Mouse (Mus musculus) frontal cortex, postnatal 14 days (tissue): ENCODE results near the gene Hist1h2ah.
"Not testable (repeated sequence)": the region's sequence is repeated elsewhere in the genome, so short reads cannot be mapped to it uniquely, and the experiment has no call there.

ENCODE experiments used
- DNase-seq, 2 experiments: peaks; one replicate each; pipeline ENCODE4 v3.0.0; 2022; ENCODE audit warnings: low spot score in 2 of 2

Hist1h2ah gene

DNA sequence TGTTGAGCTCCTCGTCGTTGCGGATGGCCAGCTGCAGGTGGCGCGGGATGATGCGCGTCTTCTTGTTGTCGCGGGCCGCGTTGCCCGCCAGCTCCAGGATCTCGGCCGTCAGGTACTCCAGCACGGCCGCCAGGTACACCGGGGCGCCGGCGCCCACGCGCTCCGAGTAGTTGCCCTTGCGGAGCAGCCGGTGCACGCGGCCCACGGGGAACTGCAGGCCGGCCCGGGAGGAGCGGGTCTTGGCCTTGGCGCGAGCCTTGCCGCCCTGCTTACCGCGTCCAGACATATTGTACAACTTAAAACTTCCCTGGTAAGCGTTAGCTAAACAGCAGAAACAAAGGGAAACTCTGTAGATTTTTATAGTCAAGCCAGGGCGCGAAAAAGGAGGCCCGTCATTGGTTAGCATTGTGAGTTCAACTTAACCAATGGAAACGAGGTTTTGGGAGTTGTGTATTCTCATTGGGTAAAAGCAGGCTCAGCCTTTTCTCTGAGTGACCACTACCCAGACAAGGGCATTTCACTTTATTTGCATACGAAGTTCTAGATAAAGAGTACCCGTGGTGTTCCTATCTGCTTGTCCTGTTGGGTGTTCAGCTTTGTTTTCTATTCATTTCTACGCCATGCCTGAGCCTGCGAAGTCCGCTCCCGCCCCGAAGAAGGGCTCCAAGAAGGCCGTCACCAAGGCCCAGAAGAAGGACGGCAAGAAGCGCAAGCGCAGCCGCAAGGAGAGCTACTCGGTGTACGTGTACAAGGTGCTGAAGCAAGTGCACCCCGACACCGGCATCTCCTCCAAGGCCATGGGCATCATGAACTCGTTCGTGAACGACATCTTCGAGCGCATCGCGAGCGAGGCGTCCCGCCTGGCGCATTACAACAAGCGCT, at the start of gene Hist1h2ah, which contains the start of gene Hist1h2bk:
Gene Hist1h2ah (minus strand): TSS at position 302 of the 882 bp plus-strand sequence.
Gene Hist1h2bk (plus strand): TSS at position 604 of the 882 bp plus-strand sequence.
- peak; percentile 77 to 80 for DNase-seq

- DNase-seq = not testable (repeated sequence)
Observed at GRCm38 (mm10) chr13:22084140-22084539, 48.8 kb upstream of the Hist1h2ah start, which contains the start of gene Vmn1r188. Gene Vmn1r188, plus strand, starts transcription at chr13:22084440.

- DNase-seq = no peak
Observed at GRCm38 (mm10) chr13:22063468-22063867, 28.1 kb upstream of the Hist1h2ah start.

GRCm38 (mm10) chr13:22061422-22061821, 26.1 kb upstream of the Hist1h2ah start:
- no peak for DNase-seq

DNA sequence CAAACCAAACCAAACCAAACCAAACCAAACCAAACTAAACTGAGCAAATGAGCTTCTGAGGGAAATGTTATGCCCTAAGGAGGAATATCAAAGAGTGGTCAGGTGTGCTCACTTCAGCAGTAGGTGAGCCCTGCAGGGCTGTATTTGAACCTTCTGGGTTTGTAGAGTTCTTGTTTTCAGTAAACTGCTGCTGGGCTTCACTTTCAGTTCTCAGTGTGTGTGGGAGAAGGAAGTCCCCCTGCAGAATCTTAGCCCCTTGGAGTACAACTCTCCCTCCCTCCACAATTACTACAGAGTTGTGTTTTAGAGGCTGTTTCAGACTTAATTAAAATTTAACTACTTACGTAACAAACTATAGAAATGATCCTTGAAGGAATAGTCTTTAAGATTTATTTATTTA, 18.4 kb upstream of the Hist1h2ah start:
- no peak for DNase-seq

DNA sequence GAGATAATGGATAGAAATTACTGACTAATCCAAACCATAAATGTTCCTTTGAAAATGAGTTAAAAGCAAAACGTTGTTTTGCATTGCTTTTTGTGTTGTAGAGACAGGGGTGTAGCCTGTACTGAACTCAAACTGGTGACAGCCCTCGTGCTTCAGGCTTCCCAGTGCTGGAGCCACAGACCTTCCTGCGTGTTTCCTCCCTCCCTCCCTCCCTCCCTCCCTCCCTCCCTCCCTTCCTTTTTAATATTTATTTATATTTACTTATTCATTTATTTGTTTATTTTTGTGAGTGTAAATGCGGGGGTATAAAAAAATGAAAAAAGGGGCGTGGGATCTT, 16.1 kb upstream of the Hist1h2ah start:
- DNase-seq = no peak

GRCm38 (mm10) chr13:22050591-22051522, 15.5 kb upstream of the Hist1h2ah start:
- peak; percentile 81 to 93 for DNase-seq

DNA sequence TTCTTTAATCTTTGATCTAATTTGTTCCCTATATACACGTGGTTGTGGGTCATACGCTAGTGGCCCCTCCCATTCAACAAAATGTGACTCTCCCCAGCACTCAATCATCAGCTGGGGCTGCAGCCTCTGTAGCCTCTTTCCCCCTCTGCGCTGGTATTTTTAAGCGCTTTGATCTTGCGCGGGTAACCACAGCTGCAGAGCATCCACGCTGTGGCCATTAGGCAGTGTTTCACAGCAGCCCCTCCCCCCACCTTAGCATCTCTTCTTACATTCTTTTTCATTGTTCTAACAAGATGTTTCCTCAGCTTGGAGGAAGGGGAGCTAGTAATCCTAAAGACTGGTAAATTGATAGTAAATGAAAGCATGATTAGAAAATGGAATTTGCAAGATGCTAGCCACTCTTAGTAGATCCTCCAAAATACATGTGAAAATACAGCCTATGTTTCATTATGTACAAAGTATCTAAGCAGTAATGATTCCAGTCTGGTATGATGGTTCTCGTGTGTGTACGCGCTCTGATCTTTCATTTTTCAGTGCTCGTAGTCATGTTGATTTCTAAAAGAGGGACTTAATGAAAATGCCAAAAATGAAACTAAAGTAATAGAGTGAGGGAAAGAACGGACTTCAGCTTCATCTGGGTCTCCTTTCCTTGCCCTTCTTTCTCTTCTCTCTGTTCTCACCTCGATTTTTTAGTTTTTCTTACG, 14.5 kb upstream of the Hist1h2ah start:
- no peak for DNase-seq

DNA sequence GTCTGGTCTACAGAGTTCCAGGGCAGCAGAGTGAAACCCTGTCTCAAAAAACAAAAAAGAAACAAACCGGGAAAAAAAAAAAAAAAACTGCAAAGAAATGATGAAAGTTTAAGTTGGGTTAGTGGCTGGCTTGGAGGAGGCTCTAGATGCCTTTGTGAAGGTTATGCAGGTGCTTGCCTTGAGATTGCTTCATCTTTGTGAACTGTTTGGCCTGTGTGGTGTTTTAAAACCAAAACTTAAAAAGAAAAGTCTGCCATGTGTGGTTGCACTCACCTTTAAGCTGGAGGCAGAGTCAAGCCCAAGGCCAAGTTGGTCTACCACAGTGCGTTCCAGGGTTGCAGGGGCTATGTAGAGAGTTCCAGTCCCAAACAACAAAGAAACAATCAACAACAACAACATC, 13.7 kb upstream of the Hist1h2ah start:
- no peak for DNase-seq

DNA sequence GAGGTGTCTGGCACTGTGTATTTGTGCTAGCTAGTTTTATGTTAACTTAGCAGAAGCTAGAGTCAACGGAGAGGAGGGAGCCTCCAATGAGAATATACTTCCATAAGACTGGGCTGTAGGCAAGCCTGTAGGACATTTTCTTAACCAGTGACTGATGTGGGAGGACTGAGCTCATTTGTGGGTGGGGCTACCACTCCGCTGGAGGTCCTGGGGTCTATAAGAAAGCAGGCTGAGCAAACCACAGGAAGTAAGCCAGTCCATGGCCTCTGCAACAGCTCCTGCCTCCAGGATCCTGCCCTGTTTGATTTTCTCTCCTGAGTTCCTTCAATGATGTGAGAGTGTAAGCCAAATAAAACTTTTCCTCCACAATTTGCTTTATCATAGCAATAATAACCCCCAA, 9.9 kb upstream of the Hist1h2ah start:
- DNase-seq = no peak

DNA sequence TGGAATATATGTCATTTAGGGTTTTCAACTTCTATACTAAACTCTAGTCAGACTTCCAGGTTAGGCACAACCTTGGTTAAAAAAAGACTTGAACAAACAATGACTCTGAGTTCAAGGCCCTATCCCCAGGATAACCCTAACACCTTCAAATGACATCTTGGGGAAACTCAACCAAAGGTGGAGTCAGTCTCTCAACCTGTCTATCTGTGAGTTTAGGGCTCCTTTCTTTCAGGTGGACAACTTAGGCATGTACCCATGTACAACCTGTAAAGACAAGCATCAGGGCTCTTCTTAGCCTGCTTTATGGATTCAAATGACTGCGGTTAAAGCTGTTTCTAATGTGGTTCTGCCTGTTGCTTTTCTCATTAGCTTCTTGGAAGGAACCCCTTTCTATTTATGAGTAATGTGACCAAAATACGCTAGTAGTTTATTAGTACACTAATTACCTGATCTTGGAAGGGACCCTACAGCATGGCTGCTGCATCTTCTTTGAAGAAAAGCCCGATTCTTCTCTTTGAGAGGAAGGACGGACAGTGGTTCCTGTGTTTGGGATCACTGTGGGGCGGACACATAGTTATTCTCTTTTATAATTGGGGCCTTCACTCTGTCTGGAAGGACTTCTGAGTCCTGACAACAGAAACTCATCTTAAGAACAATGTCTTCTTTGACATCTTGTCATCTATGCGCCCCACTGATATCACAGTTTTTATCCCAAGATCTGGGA, 9.2 kb upstream of the Hist1h2ah start:
- no peak for DNase-seq

DNA sequence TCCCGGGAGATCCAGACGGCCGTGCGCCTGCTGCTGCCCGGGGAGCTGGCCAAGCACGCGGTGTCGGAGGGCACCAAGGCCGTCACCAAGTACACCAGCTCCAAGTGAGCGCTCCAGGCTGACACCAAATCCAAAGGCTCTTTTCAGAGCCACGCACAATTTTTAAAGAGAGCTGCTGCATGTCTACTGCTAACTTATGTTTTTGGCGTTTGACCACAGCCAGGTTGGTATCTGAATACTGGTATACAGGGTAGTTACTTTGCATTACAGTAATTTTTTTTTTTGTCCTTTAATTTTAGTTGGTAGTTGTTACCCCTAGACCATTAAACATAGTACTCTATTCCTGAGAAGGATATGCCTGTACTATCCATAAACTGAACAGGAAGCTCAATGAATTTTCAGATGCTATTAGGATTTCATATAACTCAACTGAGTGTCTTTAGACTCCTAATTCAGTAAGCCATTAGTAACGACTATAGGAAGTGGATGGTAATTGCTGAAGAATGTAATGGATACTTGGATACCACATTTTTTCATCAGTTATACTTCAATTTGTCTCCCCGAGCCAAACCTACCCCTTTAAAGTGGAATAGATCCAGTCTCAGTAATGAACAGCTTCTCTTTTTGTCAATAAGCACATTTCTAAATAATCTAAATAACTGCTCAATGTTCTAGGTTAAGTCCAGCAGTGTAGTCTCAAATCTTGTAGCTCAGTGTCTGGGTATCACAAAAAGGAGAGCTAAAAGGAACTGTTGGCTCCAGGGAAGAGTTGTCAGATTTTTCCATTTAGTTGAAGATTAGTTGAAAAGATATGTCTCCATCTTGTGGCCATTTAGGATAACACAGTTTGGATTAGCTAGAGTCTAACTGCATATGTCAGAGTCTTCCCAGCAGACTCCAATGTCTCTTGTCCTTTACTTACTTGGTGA, 8.4 kb upstream of the Hist1h2ah start:
- DNase-seq = no peak

- peak; percentile 86 to 87 for DNase-seq
Observed at GRCm38 (mm10) chr13:22042568-22043502, 7.5 kb upstream of the Hist1h2ah start, which contains the start of the genes Hist1h2ag and Hist1h2bj. Gene Hist1h2ag, minus strand, starts transcription at chr13:22042944. Gene Hist1h2bj, plus strand, starts transcription at chr13:22043214.

DNA sequence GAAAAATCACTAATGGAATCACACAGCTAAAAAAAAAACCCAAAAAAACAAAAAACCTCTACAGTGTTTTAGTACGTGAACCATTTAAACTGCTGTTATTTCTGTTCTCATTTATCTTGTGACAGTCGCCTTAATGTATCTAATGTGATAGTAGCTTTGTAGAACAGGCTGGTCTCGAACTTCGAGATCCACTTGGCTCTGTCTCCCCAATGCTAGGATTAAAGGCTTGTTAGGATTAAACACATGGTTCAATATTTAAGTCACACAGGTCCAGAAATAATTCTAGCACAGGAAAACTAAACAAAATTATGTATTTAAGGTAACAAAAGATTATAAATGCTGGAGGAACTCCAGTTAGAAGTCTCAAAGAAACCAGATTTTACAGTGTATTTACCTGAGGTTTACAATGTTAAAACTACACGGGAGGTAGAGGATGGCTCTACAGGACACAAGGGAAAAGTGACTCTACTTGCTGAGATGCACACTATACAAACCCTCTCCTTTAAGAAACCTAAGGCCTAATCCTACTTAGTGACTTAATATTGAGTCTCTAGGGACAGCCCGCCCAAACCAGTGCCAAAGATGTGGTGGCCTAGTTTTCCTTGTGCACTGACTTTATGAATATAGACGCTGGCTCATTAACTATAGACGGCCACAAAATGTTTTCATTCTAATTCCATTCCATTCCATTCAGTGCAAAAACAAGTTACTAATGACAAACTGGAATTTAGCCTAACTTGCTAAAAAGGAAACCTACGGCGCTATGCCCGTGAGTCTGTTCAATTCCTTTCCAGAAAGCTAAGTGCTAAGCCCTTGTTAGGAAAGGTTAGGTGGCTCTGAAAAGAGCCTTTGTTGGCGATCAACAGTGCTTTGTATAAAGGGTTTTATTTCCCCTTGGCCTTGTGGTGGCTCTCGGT, 6.5 kb upstream of the Hist1h2ah start:
- DNase-seq = no peak

DNA sequence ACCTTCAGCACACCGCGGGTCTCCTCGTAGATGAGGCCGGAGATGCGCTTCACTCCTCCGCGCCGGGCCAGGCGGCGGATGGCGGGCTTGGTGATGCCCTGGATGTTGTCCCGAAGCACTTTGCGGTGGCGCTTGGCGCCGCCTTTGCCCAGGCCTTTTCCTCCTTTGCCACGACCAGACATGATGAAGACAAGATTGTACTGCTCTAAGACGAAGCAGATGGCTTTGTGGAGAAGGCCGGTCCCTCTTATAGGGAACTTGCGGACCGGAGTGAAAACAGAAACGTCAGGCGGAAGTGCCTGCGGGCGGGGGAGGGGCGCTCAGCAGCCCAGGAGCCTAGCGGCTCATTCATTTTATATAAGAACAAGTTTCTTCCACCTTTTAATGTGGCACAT, 5.8 kb upstream of the Hist1h2ah start, which contains the start of gene Hist1h4i:
Gene Hist1h4i (minus strand): TSS at position 221 of the 395 bp plus-strand sequence.
- DNase-seq = peak; percentile 95 to 98

DNA sequence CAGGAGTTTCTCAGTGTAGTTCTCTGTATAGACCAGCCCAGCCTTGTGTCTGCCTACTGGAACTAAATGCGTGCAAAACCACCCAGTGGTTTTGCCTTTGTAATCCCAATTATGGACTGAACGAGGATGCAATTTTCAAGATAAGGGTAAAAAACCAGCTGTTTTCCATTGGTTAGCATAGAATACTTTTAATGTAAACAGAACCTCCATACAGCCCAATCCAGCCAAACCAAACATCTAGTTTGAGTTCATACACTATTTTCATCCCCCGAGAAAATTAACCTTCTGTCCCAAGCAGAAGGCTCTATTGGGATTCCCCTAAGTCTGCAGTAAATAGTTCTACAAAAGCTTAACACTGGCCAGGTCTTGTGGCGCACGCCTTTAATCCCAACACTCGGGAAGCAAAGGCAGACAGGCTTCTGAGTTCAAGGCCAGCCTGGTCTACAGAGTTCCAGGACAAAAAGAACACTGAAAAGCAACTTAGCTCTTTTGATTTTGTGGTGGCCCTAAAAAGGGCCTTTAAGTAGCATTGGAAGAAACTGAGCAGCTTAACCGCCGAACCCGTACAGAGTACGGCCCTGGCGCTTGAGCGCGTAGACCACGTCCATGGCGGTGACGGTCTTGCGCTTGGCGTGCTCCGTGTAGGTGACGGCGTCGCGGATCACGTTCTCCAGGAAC, 5.2 kb upstream of the Hist1h2ah start:
- DNase-seq = no peak

DNA sequence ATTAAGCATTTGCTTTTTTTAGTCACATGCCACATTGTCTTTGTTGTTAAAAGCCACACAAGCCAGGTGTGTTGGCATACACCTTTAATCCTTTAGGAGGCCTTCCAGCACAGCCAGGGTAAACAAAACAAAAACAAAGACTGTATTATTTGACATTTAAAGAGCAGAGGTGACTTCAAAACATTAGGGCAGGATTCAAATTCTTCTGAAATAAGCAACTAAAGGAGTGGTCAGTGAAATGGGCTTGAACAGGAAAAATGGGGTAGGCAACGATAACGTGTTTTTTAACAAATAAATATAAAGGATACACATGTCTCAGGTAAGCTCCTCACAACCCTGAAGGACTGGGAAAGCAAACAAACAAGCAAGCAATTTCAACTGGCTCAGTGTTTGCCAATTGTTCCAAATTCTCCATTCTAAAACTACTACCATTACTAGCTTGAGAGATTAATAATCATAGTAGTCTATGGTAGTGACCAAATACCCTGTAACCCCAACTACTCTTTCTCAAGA, 4.6 kb upstream of the Hist1h2ah start:
- no peak for DNase-seq
